Mouse (Mus musculus): ENCODE measurements around the gene Cbln3. TPM values are rescaled to one million over a fixed set of nuclear protein-coding genes. Genes with fewer than 3 reads are reported as not detected.

The Cbln3 gene
- polyA plus RNA-seq, 1 experiment from 2014 or later: 0.17 TPM

DNA sequence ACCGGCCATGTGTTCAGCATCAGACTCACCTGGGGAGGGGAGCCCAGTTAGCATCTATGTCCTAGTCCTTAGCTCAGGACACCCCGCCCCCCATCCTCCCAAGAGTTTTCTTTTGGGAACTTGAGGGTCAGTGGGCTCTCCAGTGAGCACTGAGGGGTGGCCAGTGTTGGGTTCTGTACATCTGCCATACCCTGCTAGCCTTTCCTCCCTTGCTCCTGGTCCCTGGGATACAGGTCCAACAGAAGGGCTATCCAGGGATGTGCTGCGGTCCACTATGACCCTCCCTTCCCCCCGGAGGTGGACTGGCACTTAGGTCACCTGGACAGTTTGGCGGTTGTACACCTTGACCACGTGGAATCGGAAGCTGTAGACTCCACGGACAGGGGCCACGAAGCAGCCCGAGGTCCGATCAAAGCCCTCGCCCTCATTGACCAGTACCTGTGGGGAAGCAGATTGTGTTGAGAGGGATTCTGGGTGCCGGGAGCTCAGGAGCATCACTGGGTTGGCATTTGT, 987 bp downstream of the Cbln3 start:
- H3K9ac ChIP-seq (ENCODE audit: low read depth, low read length): 0 out of 2 replicates have a peak overlapping the region, but pooled peaks have one; percentile 3
- H3K36me3 ChIP-seq (ENCODE audit: control insufficient read depth, insufficient read depth, low read length): peaks cover 11% of the 10 kb centered on the region
- H3K4me2 ChIP-seq (ENCODE audit: low read depth, low read length): no peak overlapping the region
- no peaks in the 10 kb centered on the region for H3K27me3 ChIP-seq (replicated peaks; ENCODE audit: control insufficient read depth, insufficient read depth, low read length)
- H3K9me3 ChIP-seq (ENCODE audit: control insufficient read depth, low read length): no peaks in the 10 kb centered on the region
- no peak for ATAC-seq
- 0 out of 2 replicates have a peak overlapping the region, but pooled peaks have one; percentile 80 for H3K27ac ChIP-seq (ENCODE audit: low read length)
- no peak overlapping the region for H3K4me3 ChIP-seq (ENCODE audit: low read length)
- WGBS: 92% methylated on average over 13 of the region's 13 CpGs
- H3K4me1 ChIP-seq (ENCODE audit: control insufficient read depth, insufficient read depth, low read length): peaks cover 35% of the 10 kb centered on the region

DNA sequence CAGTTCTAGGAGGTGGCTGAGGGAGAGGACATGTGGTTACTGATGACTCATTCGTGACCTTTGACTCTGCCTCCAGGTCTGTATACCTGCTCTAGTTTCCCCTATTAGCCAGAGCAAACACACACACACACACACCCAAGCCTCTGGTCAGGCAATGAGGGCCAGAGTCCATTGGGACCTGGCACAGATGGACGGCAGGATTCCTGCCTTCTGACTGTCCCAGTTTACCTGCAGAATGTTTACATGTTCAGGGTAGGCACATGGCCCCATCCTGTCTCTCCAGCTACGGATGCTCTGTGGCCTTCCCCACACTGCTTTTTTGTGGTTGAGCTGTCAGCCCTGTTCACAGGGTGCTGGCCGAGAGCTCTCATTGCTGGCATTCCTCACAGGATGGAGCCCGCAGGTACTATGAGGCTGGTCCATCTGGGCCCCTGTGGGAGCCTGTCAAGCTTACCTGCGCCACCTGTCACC, 2.0 kb downstream of the Cbln3 start:
- Histone ChIP-seq H3K27me3 (replicated peaks; ENCODE audit: control insufficient read depth, insufficient read depth, low read length) (no peaks in the 10 kb centered on the region), H3K4me3 (ENCODE audit: low read length) (no peak overlapping the region), H3K36me3 (ENCODE audit: control insufficient read depth, insufficient read depth, low read length) (peaks cover 3% of the 10 kb centered on the region), H3K4me1 (ENCODE audit: control insufficient read depth, insufficient read depth, low read length) (peaks cover 36% of the 10 kb centered on the region), H3K4me2 (ENCODE audit: low read depth, low read length) (no peak overlapping the region), H3K9ac (ENCODE audit: low read depth, low read length) (peak overlapping the region; percentile 3; the same call in 1 of the 2 replicates), H3K9me3 (ENCODE audit: control insufficient read depth, low read length) (no peaks in the 10 kb centered on the region), H3K27ac (ENCODE audit: low read length) (peak overlapping the region; percentile 80)
- WGBS: 32% methylated on average over 6 of the region's 6 CpGs
- peak; percentile 73 for ATAC-seq

DNA sequence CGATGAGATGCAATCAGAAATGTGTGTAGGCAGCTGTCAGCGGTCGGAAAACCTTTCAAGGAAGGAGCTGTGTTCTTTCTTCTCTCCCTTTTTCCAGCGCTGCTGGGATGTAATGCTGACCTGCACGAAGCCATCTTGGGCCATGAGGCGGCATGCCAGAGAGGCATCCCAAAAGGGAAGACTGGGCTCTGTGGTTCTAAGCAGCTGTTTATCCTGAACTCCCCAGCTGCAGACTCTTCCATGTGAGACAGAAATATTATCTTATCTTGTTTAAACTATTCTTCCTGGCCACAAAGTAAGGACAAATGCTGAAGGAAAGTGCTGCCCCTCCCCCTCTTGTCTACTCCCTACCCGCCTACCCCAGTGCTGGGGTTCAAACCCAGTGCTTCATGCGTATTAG, 3.2 kb downstream of the Cbln3 start:
- H3K36me3 ChIP-seq (ENCODE audit: control insufficient read depth, insufficient read depth, low read length): no peaks in the 10 kb centered on the region
- no peak overlapping the region for H3K9ac ChIP-seq (ENCODE audit: low read depth, low read length)
- H3K4me2 ChIP-seq (ENCODE audit: low read depth, low read length): no peak overlapping the region
- H3K4me1 ChIP-seq (ENCODE audit: control insufficient read depth, insufficient read depth, low read length): peaks cover 25% of the 10 kb centered on the region
- no peak for ATAC-seq
- no peaks in the 10 kb centered on the region for H3K9me3 ChIP-seq (ENCODE audit: control insufficient read depth, low read length)
- H3K27me3 ChIP-seq (replicated peaks; ENCODE audit: control insufficient read depth, insufficient read depth, low read length): no peaks in the 10 kb centered on the region
- WGBS: 69% methylated on average over 8 of the region's 8 CpGs
- H3K27ac ChIP-seq (ENCODE audit: low read length): no peak overlapping the region
- H3K4me3 ChIP-seq (ENCODE audit: low read length): no peak overlapping the region

DNA sequence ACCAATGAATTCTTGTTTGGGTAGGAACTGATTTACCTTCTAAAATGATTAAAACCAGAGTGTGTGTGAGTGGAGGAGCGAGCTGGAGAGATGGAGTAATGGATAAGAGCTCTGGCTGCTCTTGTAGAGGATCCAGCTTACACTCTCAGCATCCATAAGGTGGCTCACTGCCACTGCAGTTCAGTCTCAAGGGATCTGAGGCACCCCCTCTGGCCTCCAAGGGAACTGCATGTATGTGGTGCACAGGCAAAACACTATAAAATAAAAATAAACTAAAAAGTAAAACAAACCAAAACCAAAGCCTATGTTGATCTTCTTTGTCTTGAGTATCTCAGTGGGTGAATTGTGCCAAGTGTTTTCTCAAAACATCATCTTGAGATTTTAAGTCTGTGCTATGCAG, 4.6 kb downstream of the Cbln3 start:
- H3K27me3 ChIP-seq (replicated peaks; ENCODE audit: control insufficient read depth, insufficient read depth, low read length): no peaks in the 10 kb centered on the region
- H3K27ac ChIP-seq (ENCODE audit: low read length): no peak overlapping the region
- H3K9me3 ChIP-seq (ENCODE audit: control insufficient read depth, low read length): no peaks in the 10 kb centered on the region
- ATAC-seq: no peak
- H3K4me2 ChIP-seq (ENCODE audit: low read depth, low read length): no peak overlapping the region
- 42% methylated on average over 1 of the region's 1 CpGs for WGBS
- no peaks in the 10 kb centered on the region for H3K36me3 ChIP-seq (ENCODE audit: control insufficient read depth, insufficient read depth, low read length)
- no peak overlapping the region for H3K4me3 ChIP-seq (ENCODE audit: low read length)
- H3K9ac ChIP-seq (ENCODE audit: low read depth, low read length): no peak overlapping the region
- H3K4me1 ChIP-seq (ENCODE audit: control insufficient read depth, insufficient read depth, low read length): peaks cover 24% of the 10 kb centered on the region

DNA sequence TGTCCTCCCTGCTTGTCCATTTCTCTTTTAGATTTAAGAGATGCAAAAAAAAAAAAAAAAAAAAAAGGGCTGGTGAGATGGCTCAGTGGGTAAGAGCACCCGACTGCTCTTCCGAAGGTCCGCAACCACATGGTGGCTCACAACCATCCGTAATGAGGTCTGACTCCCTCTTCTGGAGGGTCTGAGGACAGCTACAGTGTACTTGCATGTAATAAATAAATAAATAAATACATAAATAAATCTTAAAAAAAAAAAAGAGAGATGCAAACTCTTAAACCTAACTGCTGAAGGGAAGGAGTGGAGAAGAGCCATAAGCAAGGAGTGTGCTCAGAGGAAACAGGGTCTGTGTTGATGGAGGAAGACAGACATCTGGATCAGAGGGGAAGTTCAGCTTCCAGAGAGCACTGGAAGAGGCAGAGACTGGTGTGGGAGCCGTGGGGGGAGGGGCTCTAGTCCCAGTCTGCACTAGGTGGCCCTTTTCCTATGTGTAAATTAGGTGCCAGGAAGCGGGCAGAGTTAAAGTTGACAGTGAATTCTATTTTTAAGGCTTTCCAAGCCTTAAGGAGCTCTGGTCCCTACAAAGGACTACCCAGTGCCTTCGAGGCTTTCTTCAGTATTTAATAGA, 5.8 kb downstream of the Cbln3 start:
- H3K4me1 ChIP-seq (ENCODE audit: control insufficient read depth, insufficient read depth, low read length): peaks cover 22% of the 10 kb centered on the region; the same call in 1 of the 2 replicates
- H3K4me2 ChIP-seq (ENCODE audit: low read depth, low read length): no peak overlapping the region
- no peak overlapping the region for H3K9ac ChIP-seq (ENCODE audit: low read depth, low read length)
- no peaks in the 10 kb centered on the region for H3K9me3 ChIP-seq (ENCODE audit: control insufficient read depth, low read length)
- no peak overlapping the region for H3K27ac ChIP-seq (ENCODE audit: low read length)
- WGBS: 28% methylated on average over 7 of the region's 7 CpGs
- no peaks in the 10 kb centered on the region for H3K27me3 ChIP-seq (replicated peaks; ENCODE audit: control insufficient read depth, insufficient read depth, low read length)
- no peak for ATAC-seq
- H3K36me3 ChIP-seq (ENCODE audit: control insufficient read depth, insufficient read depth, low read length): no peaks in the 10 kb centered on the region
- no peak overlapping the region for H3K4me3 ChIP-seq (ENCODE audit: low read length)

DNA sequence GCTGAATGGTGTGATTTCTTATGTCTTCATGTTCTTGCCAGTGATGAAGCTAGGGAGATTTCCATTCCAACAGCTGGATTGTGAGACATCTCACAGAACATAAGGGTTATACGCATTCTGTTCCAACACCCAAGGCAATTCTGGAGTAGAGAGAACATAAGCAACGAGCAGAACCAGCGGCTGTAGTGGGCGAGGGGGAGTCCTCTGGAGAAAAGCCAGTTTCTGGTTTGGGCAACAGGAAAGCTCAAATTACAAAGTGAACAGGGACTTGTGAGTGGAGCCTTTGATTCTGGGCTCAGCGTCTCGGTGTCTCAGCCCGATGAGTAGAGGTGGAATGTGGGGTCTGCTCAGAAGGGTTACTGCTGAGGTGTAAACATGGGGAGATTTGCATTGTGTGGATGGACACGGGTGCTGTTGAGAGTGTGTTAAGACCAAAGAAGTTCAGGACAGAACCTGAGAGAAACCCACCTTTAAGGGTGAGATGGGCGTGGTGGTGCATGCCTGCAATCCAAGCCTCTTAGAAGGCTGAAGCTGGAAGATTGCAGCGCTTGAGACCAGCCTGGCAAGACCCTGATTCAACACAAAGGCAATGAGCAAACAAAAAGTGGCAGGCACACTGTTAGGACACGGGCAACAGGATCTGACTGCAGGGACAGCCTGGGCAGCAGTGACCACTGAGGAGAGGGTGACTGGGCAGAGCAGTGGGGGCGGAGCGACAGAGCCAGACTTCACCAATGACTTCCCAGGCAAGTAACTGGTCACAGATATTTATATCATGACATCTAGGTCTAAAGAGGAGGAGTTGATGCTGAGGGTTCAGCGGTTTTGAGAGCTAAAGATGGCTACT, 6.5 kb downstream of the Cbln3 start:
- Histone ChIP-seq H3K27ac (ENCODE audit: low read length) (no peak overlapping the region), H3K4me2 (ENCODE audit: low read depth, low read length) (no peak overlapping the region), H3K9me3 (ENCODE audit: control insufficient read depth, low read length) (no peaks in the 10 kb centered on the region), H3K9ac (ENCODE audit: low read depth, low read length) (no peak overlapping the region), H3K4me3 (ENCODE audit: low read length) (no peak overlapping the region), H3K27me3 (replicated peaks; ENCODE audit: control insufficient read depth, insufficient read depth, low read length) (no peaks in the 10 kb centered on the region), H3K36me3 (ENCODE audit: control insufficient read depth, insufficient read depth, low read length) (no peaks in the 10 kb centered on the region), H3K4me1 (ENCODE audit: control insufficient read depth, insufficient read depth, low read length) (peaks cover 14% of the 10 kb centered on the region; the same call in 1 of the 2 replicates)
- ATAC-seq: no peak
- WGBS: 15% methylated on average over 14 of the region's 14 CpGs

DNA sequence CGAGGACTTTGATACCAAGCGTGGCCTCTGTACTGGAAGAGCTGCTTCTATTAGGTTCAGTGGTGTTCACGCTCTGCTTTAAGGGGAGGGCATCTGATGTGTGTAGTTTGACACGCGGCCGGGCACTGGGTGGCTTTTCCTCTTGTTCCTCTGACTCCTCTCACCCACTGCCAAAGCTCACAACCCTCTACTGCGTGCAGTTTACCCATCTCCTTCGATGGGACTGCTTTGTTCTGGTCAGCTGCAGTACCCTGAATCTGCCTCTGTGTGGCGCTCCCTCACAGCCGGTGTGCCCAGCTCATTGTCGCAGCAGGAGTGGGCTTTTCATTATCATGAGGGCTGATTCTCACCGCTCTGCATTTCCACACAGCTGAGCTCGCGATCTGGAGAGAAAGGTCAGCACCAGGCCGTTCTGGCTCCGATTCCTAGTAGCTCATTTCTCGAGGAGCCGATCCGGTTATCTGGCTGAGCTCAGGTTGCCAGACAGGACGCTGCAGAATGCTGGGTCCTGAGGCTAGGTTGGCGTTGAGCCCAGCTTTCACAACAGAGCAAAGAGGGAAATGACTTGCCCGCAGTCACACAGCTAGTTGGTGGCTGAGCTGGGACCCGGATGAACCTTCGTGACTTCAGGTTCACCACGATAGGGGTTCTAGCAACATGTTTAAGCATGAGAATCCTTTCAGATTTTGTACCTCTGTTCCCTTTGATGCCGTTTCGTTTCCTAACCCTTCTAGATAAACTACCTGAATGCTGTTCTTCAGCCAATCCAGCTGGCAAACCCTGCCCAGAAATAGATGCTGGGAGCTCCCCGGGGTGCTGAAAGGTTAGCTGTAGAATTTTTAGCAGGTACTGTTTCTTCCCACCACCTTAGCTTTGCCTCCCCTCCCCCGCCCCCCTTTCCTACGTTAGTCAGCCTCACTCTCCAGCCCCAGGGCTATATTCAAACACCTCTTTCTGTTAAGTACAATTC, 10.2 kb downstream of the Cbln3 start:
- no peaks in the 10 kb centered on the region for H3K9me3 ChIP-seq (ENCODE audit: control insufficient read depth, low read length)
- H3K4me3 ChIP-seq (ENCODE audit: low read length): peak overlapping the region; percentile 34
- 13% methylated on average over 30 of the region's 30 CpGs for WGBS
- peak; percentile 64 for ATAC-seq
- H3K27me3 ChIP-seq (replicated peaks; ENCODE audit: control insufficient read depth, insufficient read depth, low read length): no peaks in the 10 kb centered on the region
- peak overlapping the region; percentile 57; the same call in 1 of the 2 replicates for H3K9ac ChIP-seq (ENCODE audit: low read depth, low read length)
- H3K27ac ChIP-seq (ENCODE audit: low read length): no peak overlapping the region
- H3K4me2 ChIP-seq (ENCODE audit: low read depth, low read length): peak overlapping the region; percentile 59
- H3K36me3 ChIP-seq (ENCODE audit: control insufficient read depth, insufficient read depth, low read length): peaks cover 18% of the 10 kb centered on the region
- H3K4me1 ChIP-seq (ENCODE audit: control insufficient read depth, insufficient read depth, low read length): peaks cover 13% of the 10 kb centered on the region; the same call in 1 of the 2 replicates

DNA sequence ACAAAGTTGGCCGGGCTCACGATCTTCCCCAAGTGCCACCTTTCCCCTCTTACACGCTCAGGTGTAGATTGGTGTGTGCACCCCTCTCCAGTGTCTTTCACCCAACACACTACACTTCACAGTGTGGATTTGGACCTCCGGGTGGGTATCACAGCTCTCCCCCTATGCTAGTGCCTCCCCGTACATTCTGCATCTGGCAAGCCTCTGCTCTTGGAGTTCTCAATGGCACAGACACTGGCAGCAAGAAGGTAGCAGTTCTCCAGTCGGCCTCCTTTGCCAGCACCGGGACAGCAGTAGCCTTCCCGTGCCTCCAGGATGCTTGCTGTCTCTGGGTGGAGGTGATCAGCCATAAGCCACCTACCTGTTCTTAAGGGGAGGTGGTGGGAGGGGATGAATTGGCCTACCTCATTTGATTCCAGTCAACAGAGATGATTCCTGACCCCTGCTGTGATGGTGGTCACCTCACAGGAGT, 10.9 kb downstream of the Cbln3 start:
- Histone ChIP-seq H3K4me2 (ENCODE audit: low read depth, low read length) (0 out of 2 replicates have a peak overlapping the region, but pooled peaks have one; percentile 59), H3K36me3 (ENCODE audit: control insufficient read depth, insufficient read depth, low read length) (peaks cover 25% of the 10 kb centered on the region), H3K27ac (ENCODE audit: low read length) (no peak overlapping the region), H3K9me3 (ENCODE audit: control insufficient read depth, low read length) (no peaks in the 10 kb centered on the region), H3K9ac (ENCODE audit: low read depth, low read length) (no peak overlapping the region; the same call in 1 of the 2 replicates), H3K4me1 (ENCODE audit: control insufficient read depth, insufficient read depth, low read length) (peaks cover 10% of the 10 kb centered on the region; the same call in 1 of the 2 replicates), H3K27me3 (replicated peaks; ENCODE audit: control insufficient read depth, insufficient read depth, low read length) (no peaks in the 10 kb centered on the region), H3K4me3 (ENCODE audit: low read length) (no peak overlapping the region)
- no peak for ATAC-seq
- WGBS: 87% methylated on average over 8 of the region's 8 CpGs
